Mouse (Mus musculus) stomach, postnatal 0 days (tissue): ENCODE data around the gene Zdhhc9.

Experiments used
- CTCF ChIP-seq: IDR thresholded peaks from 2 replicates; pipeline ENCODE4 v1.5.1; 2016; ENCODE audit warnings: antibody characterized with exemption, low read depth, mild to moderate bottlenecking, moderate library complexity
- EP300 ChIP-seq: optimal IDR thresholded peaks from 2 replicates; pipeline ENCODE3; 2016; ENCODE audit warnings: antibody characterized with exemption

GRCm38 (mm10) chrX:48226225-48226624 lies 17.5 kb upstream of the Zdhhc9 start:
- TF ChIP-seq CTCF (no peak), EP300 (no peak)
